Mouse (Mus musculus) CD8-positive naive resting alpha-beta T cell, adult 2 months (primary cell): ENCODE data around the gene Prpf19.

Experiments
- DNase-seq, 2 experiments: peaks; one replicate each; pipeline ENCODE4 v3.0.0; 2022; ENCODE audit warnings: low read depth in 2 of 2, low spot score in 2 of 2

Gene Prpf19

GRCm38 (mm10) chr19:10892201-10892600 lies 2.8 kb upstream of the Prpf19 start:
- DNase-seq = no peak

GRCm38 (mm10) chr19:10895708-10896107 lies 677 bp downstream of the Prpf19 start:
- no peak for DNase-seq

GRCm38 (mm10) chr19:10896849-10897248 lies 1.8 kb downstream of the Prpf19 start:
- DNase-seq = no peak

- DNase-seq = no peak
Measured at GRCm38 (mm10) chr19:10897491-10897890, 2.5 kb downstream of the Prpf19 start.

GRCm38 (mm10) chr19:10900315-10900714 lies 5.3 kb downstream of the Prpf19 start:
- DNase-seq = no peak

- no peak for DNase-seq
Measured at GRCm38 (mm10) chr19:10901046-10901445, 6.0 kb downstream of the Prpf19 start.

GRCm38 (mm10) chr19:10904512-10904911 lies 9.5 kb downstream of the Prpf19 start:
- DNase-seq = no peak

GRCm38 (mm10) chr19:10904927-10905727 lies 10.1 kb downstream of the Prpf19 start:
- DNase-seq = no peak

- DNase-seq = no peak
Measured at GRCm38 (mm10) chr19:10905728-10906000, 10.6 kb downstream of the Prpf19 start.

- DNase-seq = peak; percentile 32 to 48
Measured at GRCm38 (mm10) chr19:10907891-10908290, 12.9 kb downstream of the Prpf19 start.

GRCm38 (mm10) chr19:10909087-10909721 lies 14.2 kb downstream of the Prpf19 start:
- DNase-seq = no peak

GRCm38 (mm10) chr19:10914291-10914690 lies 19.3 kb downstream of the Prpf19 start:
- DNase-seq = no peak

GRCm38 (mm10) chr19:10914870-10915269 lies 19.8 kb downstream of the Prpf19 start:
- DNase-seq = no peak

- DNase-seq = no peak
Measured at GRCm38 (mm10) chr19:10916506-10916905, 21.5 kb downstream of the Prpf19 start.

- no peak for DNase-seq
Measured at GRCm38 (mm10) chr19:10918321-10918991, 23.4 kb downstream of the Prpf19 start.

- DNase-seq = no peak
Measured at GRCm38 (mm10) chr19:10920532-10920931, 25.5 kb downstream of the Prpf19 start, which contains the start of gene Zp1. TSS of gene Zp1 (minus strand) at chr19:10920632.

- no peak for DNase-seq
Measured at GRCm38 (mm10) chr19:10921058-10921457, 26.0 kb downstream of the Prpf19 start.

- DNase-seq = no peak
Measured at GRCm38 (mm10) chr19:10924220-10924619, 29.2 kb downstream of the Prpf19 start.

GRCm38 (mm10) chr19:10926123-10926621 lies 31.1 kb downstream of the Prpf19 start:
- no peak for DNase-seq

GRCm38 (mm10) chr19:10926666-10927065 lies 31.6 kb downstream of the Prpf19 start:
- DNase-seq = no peak

- DNase-seq = no peak
Measured at GRCm38 (mm10) chr19:10930641-10931040, 35.6 kb downstream of the Prpf19 start.

- no peak for DNase-seq
Measured at GRCm38 (mm10) chr19:10935029-10935428, 40.0 kb downstream of the Prpf19 start.
